Mouse (Mus musculus) left cerebral cortex, adult 9 months (tissue): ENCODE results near the gene Fpr3.
"Not testable (repeated sequence)": the region's sequence is repeated elsewhere in the genome, so short reads cannot be mapped to it uniquely, and the experiment has no call there.

Experiments
- DNase-seq, 2 experiments: peaks; one replicate each; pipeline ENCODE4 v3.0.0; 2022; ENCODE audit warnings: low spot score in 2 of 2

Gene Fpr3

GRCm38 (mm10) chr17:17887774-17888248, at the start of gene Fpr3, which contains the start of gene Fpr2:
TSS of gene Fpr3 (plus strand) at chr17:17887852.
TSS of gene Fpr2 (plus strand) at chr17:17887824.
- no peak for DNase-seq

- peak; percentile 94 to 98 for DNase-seq
These were observed 49.5 kb upstream of the Fpr3 start for GRCm38 (mm10) chr17:17837919-17838701.

GRCm38 (mm10) chr17:17839276-17839675, 48.4 kb upstream of the Fpr3 start:
- no peak for DNase-seq

- no peak for DNase-seq
These were observed 46.9 kb upstream of the Fpr3 start for GRCm38 (mm10) chr17:17840796-17841195.

- DNase-seq: no peak
These were observed 44.0 kb upstream of the Fpr3 start for GRCm38 (mm10) chr17:17843534-17844261.

GRCm38 (mm10) chr17:17844606-17845005, 43.0 kb upstream of the Fpr3 start:
- DNase-seq: not testable (repeated sequence)

- peak in 1 of 2 experiments; percentile 36 for DNase-seq
These were observed 42.2 kb upstream of the Fpr3 start for GRCm38 (mm10) chr17:17845187-17846027.

- DNase-seq: no peak
These were observed 38.7 kb upstream of the Fpr3 start for GRCm38 (mm10) chr17:17848988-17849387.

GRCm38 (mm10) chr17:17849906-17850712, 37.5 kb upstream of the Fpr3 start:
- DNase-seq: peak in 1 of 2 experiments; percentile 26

- no peak for DNase-seq
These were observed 32.4 kb upstream of the Fpr3 start, which contains the start of gene Has1 for GRCm38 (mm10) chr17:17855064-17855838. TSS of gene Has1 (minus strand) at chr17:17855205.

- no peak for DNase-seq
These were observed 31.0 kb upstream of the Fpr3 start for GRCm38 (mm10) chr17:17856612-17857011.

GRCm38 (mm10) chr17:17857446-17857845, 30.2 kb upstream of the Fpr3 start:
- DNase-seq: no peak

GRCm38 (mm10) chr17:17860110-17860509, 27.5 kb upstream of the Fpr3 start:
- no peak for DNase-seq

- DNase-seq: no peak
These were observed 25.3 kb upstream of the Fpr3 start for GRCm38 (mm10) chr17:17862360-17862759.

GRCm38 (mm10) chr17:17865168-17865567, 22.5 kb upstream of the Fpr3 start:
- DNase-seq: no peak

- DNase-seq: no peak
These were observed 20.7 kb upstream of the Fpr3 start for GRCm38 (mm10) chr17:17866801-17867469.

GRCm38 (mm10) chr17:17870892-17871550, 16.6 kb upstream of the Fpr3 start:
- DNase-seq: no peak

GRCm38 (mm10) chr17:17871697-17872096, 16.0 kb upstream of the Fpr3 start:
- no peak for DNase-seq

GRCm38 (mm10) chr17:17879347-17879746, 8.3 kb upstream of the Fpr3 start:
- no peak for DNase-seq
